Mouse (Mus musculus) CH12.LX (cell line): ENCODE results near the gene Trim7. TPM values are rescaled to one million over a fixed set of nuclear protein-coding genes. Genes with fewer than 3 reads are reported as not detected.
"Not testable (repeated sequence)": the region's sequence is repeated elsewhere in the genome, so short reads cannot be mapped to it uniquely, and the experiment has no call there.

Experiments
- DNase-seq: peaks from one replicate; pipeline ENCODE4 v3.0.0-alpha.2; 2013; ENCODE audit errors: extremely low read depth
- H3K27ac ChIP-seq: 2 replicates; pipeline ENCODE4 v1.5.1; 2012; ENCODE audit warnings: low read depth, mild to moderate bottlenecking, control low read depth, moderate library complexity; ENCODE audit not compliant: insufficient read depth
- H3K27me3 ChIP-seq: replicated peaks from 2 replicates; pipeline ENCODE3; 2012; ENCODE audit warnings: inconsistent platforms
- H3K36me3 ChIP-seq, 2 experiments: replicated peaks in 1 of 2; 2 replicates each; pipeline versions ENCODE3 to v1.6.1; 2012; ENCODE audit warnings: inconsistent platforms in 1 of 2, low read length in 1 of 2, mild to moderate bottlenecking in 1 of 2, mixed read lengths in 1 of 2, moderate library complexity in 1 of 2; ENCODE audit not compliant: control insufficient read depth in 1 of 2, insufficient read depth in 1 of 2
- H3K4me1 ChIP-seq, 2 experiments: 2 replicates each; pipeline ENCODE4 v1.6.1; 2012; ENCODE audit warnings: inconsistent platforms in 1 of 2, moderate library complexity in 1 of 2; ENCODE audit not compliant: insufficient read depth in 2 of 2, control insufficient read depth in 1 of 2
- H3K4me2 ChIP-seq: 2 replicates; pipeline ENCODE4 v1.6.1; 2012; ENCODE audit warnings: low read depth, mild to moderate bottlenecking, control low read depth; ENCODE audit not compliant: poor library complexity, insufficient read depth, severe bottlenecking
- H3K4me3 ChIP-seq, 3 experiments: fragments of 150-350 bp in 1 of 3; sonication (generic) in 1 of 3; replicated peaks in 1 of 3; 2 replicates each; pipeline versions ENCODE3 to v1.5.1; 2011 to 2012; ENCODE audit warnings: low read depth in 2 of 3, low read length in 2 of 3, mild to moderate bottlenecking in 2 of 3, moderate library complexity in 2 of 3, control low read depth in 1 of 3, improper control_type of control experiment in 1 of 3, inconsistent platforms in 1 of 3, mixed read lengths in 1 of 3; ENCODE audit not compliant: poor library complexity in 1 of 3
- H3K79me2 ChIP-seq: replicated peaks from 2 replicates; pipeline ENCODE4 v1.6.1; 2012; ENCODE audit warnings: mild to moderate bottlenecking, moderate library complexity; ENCODE audit not compliant: control insufficient read depth, poor library complexity, insufficient read depth, severe bottlenecking; ENCODE audit errors: extremely low read depth
- H3K9ac ChIP-seq: 2 replicates; pipeline ENCODE4 v1.6.1; 2012; ENCODE audit warnings: low read depth, mild to moderate bottlenecking, control low read depth, moderate library complexity; ENCODE audit not compliant: insufficient read depth
- H3K9me3 ChIP-seq: replicated peaks from 2 replicates; pipeline ENCODE3; 2012; ENCODE audit warnings: low read length, inconsistent platforms, mixed read lengths
- dilution Hi-C: fragments of 300-500 bp; cut with MboI; formaldehyde crosslinking; loops from 2 replicates; pipeline ENCODE4 v1.14.3; 2020; ENCODE audit warnings: low sequenced_read_pairs; ENCODE audit not compliant: extremely low pct_unique_long_range_greater_than_20kb, extremely low pct_ligation_motif_present
- in situ Hi-C: fragments of 300-500 bp; cut with MboI; formaldehyde crosslinking; loops from 3 replicates; pipeline ENCODE4 v1.14.3; 2019; ENCODE audit warnings: low sequenced_read_pairs, low pct_ligation_motif_present, low pct_unique_long_range_greater_than_20kb, mixed read lengths
- polyA plus RNA-seq: library from polyadenylated mRNA; unstranded; fragments of >175 nt; gene quantifications from 2 replicates; pipeline ENCODE4 v1.2.1, GENCODE M21; 2012; ENCODE audit warnings: low read depth; ENCODE audit not compliant: insufficient read length
- total RNA-seq, 2 experiments: library from RNA; depleted of rRNA; stranded (reverse); fragments of 300-350 nt in 1 of 2; fragments of >200 nt in 1 of 2; gene quantifications; 2 replicates each; pipeline ENCODE4 v1.2.3; 2012 to 2014

The Trim7 gene
- total and polyA plus RNA-seq, 3 experiments: 9.2 to 34.6 (median 15.1) TPM

- H3K9me3 ChIP-seq, in situ Hi-C loops, H3K27me3 ChIP-seq, H3K79me2 ChIP-seq, H3K36me3 ChIP-seq, dilution Hi-C loops: not testable (repeated sequence)
- Histone ChIP-seq H3K4me1 (peaks cover 22 to 66% of the 10 kb centered on the region in 2 experiments), H3K4me3 (peak overlapping the region; percentile 27 to 68 (median 38)), H3K9ac (peak overlapping the region; percentile 62), H3K27ac (peak overlapping the region; percentile 94), H3K4me2 (peak overlapping the region; percentile 84)
- peak; percentile 43 for DNase-seq
These were observed 75.6 kb downstream of the Trim7 start for GRCm38 (mm10) chr11:48901567-48901930.

Other genes starting within 250 kb of the Trim7 start
- gene Rack1, start 25.8 kb upstream of the Trim7 start, total RNA-seq (2012; rRNA removed): 5,582 and 6,330 TPM in 2 replicates
- gene Rack1, start 25.8 kb upstream of the Trim7 start, total RNA-seq (2014; rRNA removed): 4,885 and 5,265 TPM in 2 replicates
- gene Rack1, start 25.8 kb upstream of the Trim7 start, polyA plus RNA-seq: 3,744 and 4,313 TPM in 2 replicates
- 30.2 and 36.0 TPM in 2 replicates for gene Trim41, start 8.8 kb upstream of the Trim7 start, total RNA-seq (2012; rRNA removed)
- gene Trim41, start 8.8 kb upstream of the Trim7 start, total RNA-seq (2014; rRNA removed): 18.8 and 20.9 TPM in 2 replicates
- 51.6 and 63.7 TPM in 2 replicates for gene Trim41, start 8.8 kb upstream of the Trim7 start, polyA plus RNA-seq
- 6.8 and 7.1 TPM in 2 replicates for gene Gm12184, start 515 bp downstream of the Trim7 start, total RNA-seq (2012; rRNA removed)
- gene Gm12184, start 515 bp downstream of the Trim7 start, total RNA-seq (2014; rRNA removed): 51.6 and 61.0 TPM in 2 replicates
- gene Gm12184, start 515 bp downstream of the Trim7 start, polyA plus RNA-seq: 5.6 and 17.1 TPM in 2 replicates
- gene Irgm1, start 45.5 kb downstream of the Trim7 start, total RNA-seq (2012; rRNA removed): 25.7 and 35.0 TPM in 2 replicates
- 58.1 and 63.8 TPM in 2 replicates for gene Irgm1, start 45.5 kb downstream of the Trim7 start, total RNA-seq (2014; rRNA removed)
- gene Irgm1, start 45.5 kb downstream of the Trim7 start, polyA plus RNA-seq: 49.0 and 52.2 TPM in 2 replicates
- 0.89 and 0.97 TPM in 2 replicates for gene Gm5431, start 76.1 kb downstream of the Trim7 start, total RNA-seq (2012; rRNA removed)
- 1.7 and 2.0 TPM in 2 replicates for gene Gm5431, start 76.1 kb downstream of the Trim7 start, total RNA-seq (2014; rRNA removed)
- 3.1 and 4.9 TPM in 2 replicates for gene Gm5431, start 76.1 kb downstream of the Trim7 start, polyA plus RNA-seq
- 23.5 and 33.5 TPM in 2 replicates for gene Psme2b, start 120.0 kb downstream of the Trim7 start, total RNA-seq (2012; rRNA removed)
- gene Psme2b, start 120.0 kb downstream of the Trim7 start, total RNA-seq (2014; rRNA removed): 78.3 and 80.3 TPM in 2 replicates
- 62.4 and 80.1 TPM in 2 replicates for gene Psme2b, start 120.0 kb downstream of the Trim7 start, polyA plus RNA-seq
- not detected in 2 replicates for gene Olfr56, start 152.7 kb downstream of the Trim7 start, total RNA-seq (2012; rRNA removed)
- gene Olfr56, start 152.7 kb downstream of the Trim7 start, total RNA-seq (2014; rRNA removed): not detected in 2 replicates
- 0.12 TPM in 1 of 2 replicates, not detected in the other for gene Olfr56, start 152.7 kb downstream of the Trim7 start, polyA plus RNA-seq
- gene 9930111J21Rik1, start 153.3 kb downstream of the Trim7 start, total RNA-seq (2012; rRNA removed): 6.4 and 7.4 TPM in 2 replicates
- 3.4 and 4.3 TPM in 2 replicates for gene 9930111J21Rik1, start 153.3 kb downstream of the Trim7 start, total RNA-seq (2014; rRNA removed)
- 6.0 and 7.8 TPM in 2 replicates for gene 9930111J21Rik1, start 153.3 kb downstream of the Trim7 start, polyA plus RNA-seq
- 0.04 TPM in 2 replicates for gene Gm12185, start 166.1 kb downstream of the Trim7 start, total RNA-seq (2012; rRNA removed)
- 0.08 TPM in 1 of 2 replicates, not detected in the other for gene Gm12185, start 166.1 kb downstream of the Trim7 start, total RNA-seq (2014; rRNA removed)
- 0.14 and 0.50 TPM in 2 replicates for gene Gm12185, start 166.1 kb downstream of the Trim7 start, polyA plus RNA-seq
- 0.04 TPM in 1 of 2 replicates, not detected in the other for gene Tgtp1, start 168.0 kb downstream of the Trim7 start, total RNA-seq (2012; rRNA removed)
- 0.07 TPM in 1 of 2 replicates, not detected in the other for gene Tgtp1, start 168.0 kb downstream of the Trim7 start, total RNA-seq (2014; rRNA removed)
- gene Tgtp1, start 168.0 kb downstream of the Trim7 start, polyA plus RNA-seq: 0.21 TPM in 1 of 2 replicates, not detected in the other
- 6.9 and 9.9 TPM in 2 replicates for gene 9930111J21Rik2, start 225.1 kb downstream of the Trim7 start, total RNA-seq (2012; rRNA removed)
- gene 9930111J21Rik2, start 225.1 kb downstream of the Trim7 start, total RNA-seq (2014; rRNA removed): 18.5 and 21.4 TPM in 2 replicates
- 20.7 and 22.7 TPM in 2 replicates for gene 9930111J21Rik2, start 225.1 kb downstream of the Trim7 start, polyA plus RNA-seq
- gene Tgtp2, start 238.1 kb downstream of the Trim7 start, total RNA-seq (2012; rRNA removed): 0.08 TPM in 1 of 2 replicates, not detected in the other
- gene Tgtp2, start 238.1 kb downstream of the Trim7 start, total RNA-seq (2014; rRNA removed): 0.07 and 0.43 TPM in 2 replicates
- 0.18 TPM in 1 of 2 replicates, not detected in the other for gene Tgtp2, start 238.1 kb downstream of the Trim7 start, polyA plus RNA-seq